Mouse (Mus musculus): ENCODE results near the gene Stxbp1.

GRCm38 (mm10) chr2:32822643-32823042, 24.4 kb downstream of the Stxbp1 start:
- TF ChIP-seq GATA1 (IDR thresholded peaks at IDR 0.05; ENCODE audit: borderline replicate concordance, low read length) = no peak
- no peak for TF ChIP-seq FLI1 (IDR thresholded peaks at IDR 0.05; ENCODE audit: low read length)

Data from megakaryocyte, embryonic 14.5 days (primary cell).